In genomic region chr2:3958065-3958641, GRCm38 (mm10) we compare ENCODE assay signal across 8 mouse cellular contexts. TPM values are rescaled to one million over a fixed set of nuclear protein-coding genes. Genes with fewer than 3 reads are reported as not detected.
DNase-seq lines count a peak whose midpoint lies in the region; ATAC-seq lines count a peak whose summit lies in the region.

No protein-coding gene starts in this region.

- H3K27ac ChIP-seq in heart, embryonic 11.5 days (ENCODE audit: low read depth, low read length) = no peak overlapping the region

- intact Hi-C loops in left cerebral cortex, postnatal 4 days (cut with DNase I) = no loop called here

- H3K4me1 ChIP-seq in heart, embryonic 11.5 days (ENCODE audit: control insufficient read depth, insufficient read depth, low read length) = no peaks in the 10 kb centered on the region

- DNase-seq in heart, adult 9 months (ENCODE audit: low spot score in 2 of 2) = no peak
- peak; percentile 65 for DNase-seq in adrenal gland, postnatal 14 days
- DNase-seq in forelimb bud, embryonic 11.5 days (ENCODE audit: low read depth, low spot score) = peak; percentile 52
- DNase-seq in kidney, adult 8-10 months = peak; percentile 4 to 29
- peak; percentile 5 for DNase-seq in left cerebral cortex, postnatal 4 days
- DNase-seq in right cerebral cortex, adult 2 months (ENCODE audit: low spot score in 2 of 2) = peak; percentile 76 to 77

- no peaks in the 10 kb centered on the region for H3K36me3 ChIP-seq in heart, embryonic 11.5 days (ENCODE audit: control insufficient read depth, insufficient read depth, low read length)

- H3K4me3 ChIP-seq in heart, embryonic 11.5 days (ENCODE audit: low read depth, low read length) = no peak overlapping the region

- no peak overlapping the region for H3K9ac ChIP-seq in heart, embryonic 11.5 days (ENCODE audit: low read depth, low read length)

- ATAC-seq in heart, embryonic 11.5 days (replicated peaks; ENCODE audit: insufficient number of reproducible peaks, low FRiP score, low TSS enrichment) = no peak
- no peak for ATAC-seq in inflammation-experienced regulatory T-cells, adult 6 months

- H3K27me3 ChIP-seq in heart, embryonic 11.5 days (ENCODE audit: control insufficient read depth, insufficient read depth, low read length) = no peaks in the 10 kb centered on the region

- WGBS in heart, embryonic 11.5 days (ENCODE audit: insufficient replicate concordance) = 28% methylated on average over 12 of the region's 12 CpGs

- peaks cover 3% of the 10 kb centered on the region for H3K9me3 ChIP-seq in heart, embryonic 11.5 days (replicated peaks; ENCODE audit: control insufficient read depth, low read length)

- peak overlapping the region; percentile 45 for H3K4me2 ChIP-seq in heart, embryonic 11.5 days

RNA-seq across cellular contexts. Expression of gene Frmd4a, which starts 59.4 kb away (rescaled TPM):
- polyA plus RNA-seq in heart, embryonic 11.5 days (2014; fragmentation: Nextera tagmentation; extraction: Ambion mirVana) = 21.1 and 28.8 TPM in 2 replicates
- 17.0 and 20.0 TPM in 2 replicates for total RNA-seq in adrenal gland, postnatal 14 days (2021)
- 100 to 1,000 TPM; 216 to 254 TPM for total RNA-seq in left cerebral cortex, postnatal 4 days (2021)
- polyA plus RNA-seq in inflammation-experienced regulatory T-cells, adult 6 months (2017; shearing (Covaris generic)) = 1 to 10 TPM; 1.2 to 1.5 (median 1.5) TPM

Comparison
In these comparisons a context has a peak if more than half of its experiments do, and no peak if none do; other contexts are left out.
1. DNase-seq: peak in adrenal gland, postnatal 14 days (single experiment), forelimb bud, embryonic 11.5 days (single experiment), kidney, adult 8-10 months (2 of 2), left cerebral cortex, postnatal 4 days (single experiment) and right cerebral cortex, adult 2 months (2 of 2); none in heart, adult 9 months (0 of 2).
2. RNA of gene Frmd4a, which starts 59.4 kb away (total RNA-seq): 216 to 254 TPM in left cerebral cortex, postnatal 4 days; 17.0 to 20.0 TPM in adrenal gland, postnatal 14 days; every median in the first group is over 10 times any median in the second.